ENCODE assay signal across 8 mouse cellular contexts in the genomic region with DNA sequence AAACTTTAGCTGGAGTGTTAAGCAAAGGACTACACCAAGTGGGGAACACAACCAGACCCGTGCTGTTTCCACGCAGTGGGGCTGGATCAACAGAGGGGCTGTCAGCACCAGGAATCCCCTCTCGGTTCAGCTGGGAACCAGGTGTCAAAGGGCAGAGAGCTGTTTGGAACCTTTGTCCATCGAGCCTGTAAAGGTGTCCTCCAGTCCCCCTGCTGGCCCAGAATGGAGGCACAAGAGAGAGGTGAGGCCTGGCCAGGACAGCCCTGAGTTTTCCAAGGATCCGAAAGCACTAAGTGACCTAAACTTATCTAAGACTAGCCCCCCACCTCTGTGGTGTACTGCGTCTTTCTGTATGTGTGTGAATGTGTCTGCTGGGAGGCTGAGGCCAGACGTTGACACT. TPM values are rescaled to one million over a fixed set of nuclear protein-coding genes. Genes with fewer than 3 reads are reported as not detected.
DNase-seq lines count a peak whose midpoint lies in the region; TF ChIP-seq lines count a peak whose summit lies in the region.

No protein-coding gene starts in this region.

- no peak for TF ChIP-seq POLR2A in embryonic fibroblast, embryonic 13.5 days (IDR thresholded peaks at IDR 0.05; ENCODE audit: low read depth, low read length)

- H3K27ac ChIP-seq in embryonic fibroblast, embryonic 13.5 days (ENCODE audit: insufficient read depth, low read length) = no peak overlapping the region

- peak; percentile 47 for DNase-seq in gastrocnemius, postnatal 14 days
- no peak for DNase-seq in gastrocnemius, postnatal 4 days (ENCODE audit: low spot score in 2 of 2)
- peak; percentile 52 to 74 for DNase-seq in spleen, postnatal 10 days (ENCODE audit: low spot score in 2 of 2)
- DNase-seq in spleen, adult 12 weeks (ENCODE audit: low spot score) = no peak
- DNase-seq in retina, embryonic 14.5 days (ENCODE audit: low spot score) = peak; percentile 69
- DNase-seq in layer of hippocampus, postnatal 36 days = no peak
- DNase-seq in right cerebral cortex, adult 18-20 months = no peak

- peak; percentile 32; the same call in 1 of the 2 replicates for TF ChIP-seq CTCF in embryonic fibroblast, embryonic 13.5 days (IDR thresholded peaks at IDR 0.05; ENCODE audit: borderline replicate concordance, insufficient read depth, low read length)

- intact Hi-C loops in gastrocnemius, postnatal 14 days (cut with DNase I; ENCODE audit: low total_unique reads) = no loop called here

- H3K4me1 ChIP-seq in embryonic fibroblast, embryonic 13.5 days (ENCODE audit: control insufficient read depth, insufficient read depth, low read length) = no peaks in the 10 kb centered on the region; the same call in 1 of the 2 replicates

- H3K4me3 ChIP-seq in embryonic fibroblast, embryonic 13.5 days (ENCODE audit: insufficient read depth, low read length) = no peak overlapping the region

RNA-seq across cellular contexts. Expression of gene Ptma, which starts 6.2 kb away (rescaled TPM):
- total RNA-seq in gastrocnemius, postnatal 14 days (2021) = 100 to 1,000 TPM; 184 to 248 TPM
- total RNA-seq in gastrocnemius, postnatal 4 days (2021) = 100 to 1,000 TPM; 655 to 661 TPM
- 1,524 and 1,625 TPM in 2 replicates for polyA plus RNA-seq in embryonic fibroblast, embryonic 13.5 days (2011; ENCODE audit: insufficient read length, low read depth, missing spikeins)
- 100 to 1,000 TPM; 507 to 508 TPM for total RNA-seq in layer of hippocampus, postnatal 36 days (2021)

Comparison
In these comparisons a context has a peak if more than half of its experiments do, and no peak if none do; other contexts are left out.
1. DNase-seq: peak in gastrocnemius, postnatal 14 days (single experiment), spleen, postnatal 10 days (2 of 2) and retina, embryonic 14.5 days (single experiment); none in gastrocnemius, postnatal 4 days (0 of 2), spleen, adult 12 weeks (single experiment), layer of hippocampus, postnatal 36 days (0 of 2) and right cerebral cortex, adult 18-20 months (single experiment).